Mouse (Mus musculus) testis, adult 2 months (tissue): ENCODE results near the gene Cecr2.

ENCODE experiments used
- CTCF ChIP-seq: fragments of 200-500 bp; IDR thresholded peaks from 2 replicates; pipeline ENCODE4 v1.5.1; 2012; ENCODE audit warnings: low read depth, mild to moderate bottlenecking, inconsistent platforms, low read length, moderate library complexity; ENCODE audit not compliant: control insufficient read depth, insufficient read depth, insufficient replicate concordance
- POLR2A ChIP-seq: fragments of 200-500 bp; IDR thresholded peaks from 2 replicates; pipeline ENCODE4 v1.6.1; 2012; ENCODE audit warnings: low read depth, mild to moderate bottlenecking, inconsistent platforms, low read length, moderate library complexity; ENCODE audit not compliant: control insufficient read depth

DNA sequence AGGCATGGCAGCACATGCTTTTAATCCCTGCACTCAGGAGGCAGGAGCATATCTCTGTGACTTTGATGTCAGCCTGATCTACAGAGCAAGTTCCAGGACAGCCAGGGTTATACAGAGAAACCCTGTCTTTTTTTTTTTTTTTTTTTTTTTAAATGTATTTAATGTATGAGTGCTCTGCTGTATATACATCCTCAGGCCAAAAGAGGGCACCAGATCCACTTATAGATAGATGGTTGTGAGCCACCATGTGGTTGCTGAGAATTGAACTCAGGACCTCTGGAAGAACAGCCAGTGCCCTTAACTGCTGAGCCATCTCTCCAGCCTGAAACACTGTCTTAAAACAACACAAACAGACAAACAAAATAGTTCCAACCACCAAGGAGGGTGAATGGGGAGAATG lies 122.7 kb downstream of the Cecr2 start:
- TF ChIP-seq POLR2A (no peak), CTCF (no peak)
